Mouse (Mus musculus) mouse embryonic stem cell (cell line): Measurements from ENCODE around the gene Duoxa1.
"Not testable (repeated sequence)": the region's sequence is repeated elsewhere in the genome, so short reads cannot be mapped to it uniquely, and the experiment has no call there.

Experiments
- in situ Hi-C, 2 experiments: fragments of 300-500 bp; cut with MboI; formaldehyde crosslinking; loops; 1 replicate in 1 of 2; 3 replicates in 1 of 2; pipeline ENCODE4 v1.14.3; 2019 to 2020; ENCODE audit warnings: low sequenced_read_pairs in 2 of 2, low pct_unique_long_range_greater_than_20kb in 1 of 2, mixed read lengths in 1 of 2; ENCODE audit not compliant: unreplicated experiment in 1 of 2

Gene Duoxa1

GRCm38 (mm10) chr2:122337291-122337690 lies 23.8 kb upstream of the Duoxa1 start:
- in situ Hi-C loops, result no loop called here

DNA sequence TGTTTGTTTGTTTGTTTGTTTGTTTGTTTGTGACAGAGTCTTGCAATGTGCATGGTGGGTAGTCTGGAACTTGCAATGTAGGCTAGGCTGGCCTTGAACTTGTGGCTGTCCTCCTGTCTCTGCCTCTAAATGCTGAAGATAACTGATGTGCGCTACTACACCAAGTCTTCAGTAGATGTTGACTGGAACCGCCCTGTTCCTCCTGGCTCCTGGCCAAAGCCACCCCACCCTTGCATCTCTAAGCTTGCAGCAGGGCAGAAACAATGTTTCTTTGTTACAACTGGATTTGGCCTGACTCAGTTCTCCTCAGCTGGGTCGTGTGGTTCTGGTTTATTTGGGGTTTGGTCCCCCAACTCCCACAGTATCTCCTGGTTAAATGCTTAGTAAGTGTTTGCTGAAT lies 20.6 kb upstream of the Duoxa1 start:
- in situ Hi-C loops, result no loop called here

- in situ Hi-C loops, result no loop called here
These were observed 18.7 kb upstream of the Duoxa1 start for GRCm38 (mm10) chr2:122332222-122332621.

DNA sequence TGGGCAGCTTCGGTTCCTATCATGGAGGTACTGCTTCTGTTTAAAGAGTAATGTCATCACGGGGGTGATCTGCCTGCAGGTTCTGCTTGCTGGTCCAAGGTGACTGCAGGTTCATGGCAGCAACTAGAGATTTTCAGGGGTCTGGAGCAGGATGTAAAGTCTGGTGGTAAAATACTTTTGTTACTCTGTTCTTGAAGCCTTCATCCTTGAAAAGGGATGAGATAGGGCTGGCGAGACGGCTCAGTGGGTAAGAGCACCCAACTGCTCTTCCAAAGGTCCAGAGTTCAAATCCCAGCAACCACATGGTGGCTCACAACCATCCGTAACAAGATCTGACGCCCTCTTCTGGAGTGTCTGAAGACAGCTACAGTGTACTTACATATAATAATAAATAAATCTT lies 16.8 kb upstream of the Duoxa1 start:
- in situ Hi-C loops, result not testable (repeated sequence)

GRCm38 (mm10) chr2:122327986-122328385 lies 14.5 kb upstream of the Duoxa1 start:
- in situ Hi-C loops, result no loop called here

DNA sequence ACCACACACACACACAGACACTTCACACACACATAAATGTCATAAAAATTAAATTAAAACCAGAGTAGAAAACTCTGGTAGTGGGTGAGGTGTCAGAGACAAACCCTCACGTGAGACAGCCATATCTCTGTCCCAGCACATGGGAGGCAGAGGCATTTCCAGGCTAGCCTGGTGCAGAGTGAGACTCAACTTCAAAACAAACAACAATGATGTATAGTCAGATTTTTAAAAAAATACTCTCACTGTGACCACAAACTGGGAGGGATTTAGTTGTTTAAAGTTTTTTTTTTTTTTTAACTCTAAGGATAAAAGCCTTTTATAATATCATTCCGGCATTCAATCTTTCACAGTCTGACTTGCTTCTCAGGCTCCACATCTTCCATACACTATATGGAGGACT lies 11.8 kb upstream of the Duoxa1 start:
- in situ Hi-C loops, result no loop called here

DNA sequence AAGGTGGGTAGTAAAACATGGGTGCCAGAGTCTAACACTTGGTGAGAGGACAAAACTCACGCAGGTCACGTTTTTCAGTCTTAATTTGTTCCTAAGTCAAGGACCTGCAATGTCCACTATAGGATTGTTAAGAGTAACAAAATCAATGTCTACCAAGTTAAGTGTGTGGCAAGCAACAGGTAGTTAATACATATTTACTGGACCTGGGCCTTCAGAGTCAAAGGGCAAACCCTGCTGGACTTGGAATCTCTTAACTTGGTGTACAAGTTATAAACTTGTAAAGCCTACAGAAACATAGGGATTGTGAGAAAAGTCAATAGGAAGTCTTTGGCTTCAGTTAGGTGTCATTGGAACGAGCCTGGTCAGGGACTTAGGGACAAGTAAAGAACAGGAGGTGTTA lies 11.1 kb upstream of the Duoxa1 start:
- in situ Hi-C loops, result no loop called here

DNA sequence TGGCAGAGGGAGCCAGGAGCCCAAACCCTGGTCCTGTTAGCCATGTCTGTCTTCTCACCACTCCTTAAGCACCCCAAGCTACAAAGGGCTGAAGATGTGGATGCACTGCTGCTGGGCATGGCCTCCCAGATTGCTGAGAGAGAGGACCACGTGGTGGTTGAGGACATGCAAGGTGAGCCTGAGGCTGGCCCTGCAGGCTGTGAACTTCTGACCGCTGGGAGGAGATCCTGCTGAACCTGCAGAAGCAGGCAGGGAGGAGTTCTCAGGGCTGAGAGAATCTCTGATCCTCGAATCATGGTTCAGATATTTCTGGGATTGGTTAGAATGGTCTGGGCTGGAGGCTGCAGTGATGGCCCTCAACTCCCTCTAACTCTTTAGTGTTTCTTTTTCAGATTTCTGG lies 10.4 kb upstream of the Duoxa1 start:
- in situ Hi-C loops, result no loop called here

DNA sequence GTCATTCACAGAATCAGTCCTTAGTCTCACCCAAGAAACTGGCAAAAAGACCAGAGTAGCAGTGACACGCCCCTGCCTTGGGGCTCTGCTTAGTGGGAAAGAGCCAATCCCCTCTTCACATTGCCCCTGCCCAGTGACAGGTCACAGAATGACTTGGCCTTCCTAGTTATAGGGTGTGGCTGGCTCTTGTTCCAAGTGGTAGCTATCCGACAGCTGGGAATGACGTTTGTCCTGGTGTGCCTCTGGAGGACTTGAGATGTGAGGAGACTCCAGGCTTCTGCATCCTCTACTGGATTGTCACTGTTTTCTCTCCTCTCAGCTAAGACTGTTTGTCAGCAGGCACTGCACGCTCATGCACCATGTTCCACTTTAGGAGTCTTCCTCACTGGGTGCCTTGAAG lies 3.9 kb upstream of the Duoxa1 start:
- in situ Hi-C loops, result no loop called here

DNA sequence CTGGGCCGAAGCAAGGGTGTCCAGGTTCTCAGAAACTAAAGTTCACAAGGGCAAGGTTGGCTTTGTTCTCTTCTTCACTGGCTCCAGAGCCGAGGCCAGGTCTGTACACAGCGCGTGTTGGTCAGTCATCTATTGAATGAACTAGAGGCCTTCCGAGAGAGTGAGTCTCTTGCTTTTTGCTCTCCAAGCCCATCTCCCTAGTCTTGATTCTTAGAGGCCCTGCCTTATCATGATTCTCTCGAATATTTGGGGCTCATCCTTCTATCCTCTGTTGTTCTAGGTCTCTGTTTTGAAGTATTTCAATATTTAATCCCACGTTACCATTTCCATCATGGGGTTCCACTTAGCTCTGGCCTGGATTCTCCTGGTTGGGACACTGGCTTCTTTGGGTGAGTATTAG lies 1.8 kb upstream of the Duoxa1 start, which contains the start of gene Duox1:
Gene Duox1 (plus strand): TSS at position 301 of the 400 bp plus-strand sequence.
- in situ Hi-C loops, result no loop called here

- in situ Hi-C loops, result no loop called here
These were observed 660 bp downstream of the Duoxa1 start for GRCm38 (mm10) chr2:122312722-122313417.

- in situ Hi-C loops, result no loop called here
These were observed 2.0 kb downstream of the Duoxa1 start for GRCm38 (mm10) chr2:122311561-122311960.

DNA sequence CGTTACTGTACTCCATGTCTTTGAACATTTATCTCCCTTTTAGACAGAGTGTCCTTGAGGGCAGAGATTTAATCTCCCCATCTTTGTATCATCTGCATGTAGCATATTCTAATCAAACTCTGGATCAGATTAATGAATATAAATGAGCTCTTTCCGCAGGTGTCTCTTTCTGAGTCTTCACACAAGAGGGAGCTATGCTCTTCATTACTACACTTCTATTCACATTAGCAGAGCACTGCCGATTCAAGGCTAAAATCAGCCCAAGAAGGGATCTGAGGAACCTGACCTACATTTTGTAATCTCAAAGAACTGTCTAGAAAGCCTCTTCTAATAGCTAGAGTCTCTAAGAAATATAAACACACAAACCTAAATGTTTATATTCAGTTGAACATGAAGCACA lies 3.9 kb downstream of the Duoxa1 start:
- in situ Hi-C loops, result loop anchor here in 1 of 2 experiments (10.0 kb wide), 1 partner anchor 245 kb away; no protein-coding TSS in a partner anchor

DNA sequence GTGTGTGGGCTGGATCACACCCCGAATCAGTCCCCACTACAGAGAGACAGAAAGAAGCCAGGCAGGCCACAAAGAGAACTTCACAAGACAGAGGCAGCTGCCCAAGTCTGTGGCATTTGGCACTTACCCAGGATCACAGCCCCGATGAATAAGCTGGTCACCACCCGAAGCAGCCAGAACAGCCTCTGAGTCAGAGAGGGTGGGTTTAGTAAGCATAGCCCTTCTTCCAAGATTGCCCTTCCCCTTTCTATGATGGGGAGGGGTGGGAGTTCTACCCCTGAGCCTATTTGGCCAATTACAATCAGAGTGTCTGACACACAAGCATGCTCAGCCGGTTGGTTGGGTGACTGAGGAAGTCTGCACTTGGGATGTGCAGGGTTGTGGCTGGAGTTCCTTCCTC lies 7.3 kb downstream of the Duoxa1 start:
- in situ Hi-C loops, result loop anchor here in 1 of 2 experiments (10.0 kb wide), 1 partner anchor 241 kb away; no protein-coding TSS in a partner anchor

GRCm38 (mm10) chr2:122305097-122305892 lies 8.2 kb downstream of the Duoxa1 start:
- in situ Hi-C loops, result loop anchor here in 1 of 2 experiments (10.0 kb wide), 1 partner anchor 240 kb away; no protein-coding TSS in a partner anchor

DNA sequence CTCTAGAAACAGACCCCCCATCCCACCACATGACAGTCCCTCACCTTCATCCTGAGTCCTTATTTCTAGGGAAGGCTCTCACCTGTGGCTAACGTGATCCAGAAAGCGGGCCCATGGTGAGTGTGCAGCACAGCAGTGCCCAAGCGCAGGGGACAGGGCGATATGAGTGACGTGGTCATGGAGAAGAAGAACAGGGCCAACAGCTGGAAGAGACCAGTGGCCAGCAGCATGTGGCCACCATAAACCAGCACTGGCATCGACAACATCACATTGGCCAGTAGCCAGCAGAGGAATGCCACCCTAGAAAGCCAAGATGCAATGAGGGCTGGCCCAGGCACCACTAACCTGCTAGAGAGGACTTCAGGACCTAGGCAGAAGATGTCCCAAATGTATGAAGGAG lies 9.0 kb downstream of the Duoxa1 start:
- in situ Hi-C loops, result loop anchor here in 1 of 2 experiments (10.0 kb wide), 1 partner anchor 240 kb away; no protein-coding TSS in a partner anchor

GRCm38 (mm10) chr2:122302574-122303241 lies 10.8 kb downstream of the Duoxa1 start:
- in situ Hi-C loops, result loop anchor here in 1 of 2 experiments (10.0 kb wide), 1 partner anchor 238 kb away; no protein-coding TSS in a partner anchor

- in situ Hi-C loops, result loop anchor here in 1 of 2 experiments (10.0 kb wide), 1 partner anchor 237 kb away; no protein-coding TSS in a partner anchor
These were observed 11.5 kb downstream of the Duoxa1 start for GRCm38 (mm10) chr2:122301921-122302573.
